Mouse (Mus musculus) adrenal gland, postnatal 14 days (tissue): ENCODE results near the gene Matn4. TPM values are rescaled to one million over a fixed set of nuclear protein-coding genes. Genes with fewer than 3 reads are reported as not detected.
A peak's percentile ranks its signal among the peaks of the same experiment; 100 is the strongest.

Source experiments
- DNase-seq: peaks from one replicate; pipeline ENCODE4 v3.0.0; 2021; ENCODE audit warnings: mixed read lengths
- total RNA-seq: library from RNA; stranded (reverse); gene quantifications from 2 replicates; pipeline ENCODE4 v1.2.3, GENCODE M21; 2021

Gene Matn4
- total RNA-seq, 1 experiment from 2014 or later = 1.7 TPM

GRCm38 (mm10) chr2:164414581-164414980 is 9.6 kb upstream of the Matn4 start:
- no peak for DNase-seq

- no peak for DNase-seq
These were observed 9.2 kb upstream of the Matn4 start for GRCm38 (mm10) chr2:164414167-164414566.

GRCm38 (mm10) chr2:164407708-164408107 is 2.7 kb upstream of the Matn4 start:
- peak; percentile 83 for DNase-seq

GRCm38 (mm10) chr2:164405519-164405918 is 559 bp upstream of the Matn4 start:
- DNase-seq = no peak

- peak; percentile 58 for DNase-seq
These were observed 624 bp downstream of the Matn4 start for GRCm38 (mm10) chr2:164404082-164404990.

GRCm38 (mm10) chr2:164403396-164404081 is 1.4 kb downstream of the Matn4 start:
- no peak for DNase-seq

GRCm38 (mm10) chr2:164402906-164403305 is 2.1 kb downstream of the Matn4 start, which contains the start of gene Rbpjl:
TSS of gene Rbpjl (plus strand) at chr2:164403141.
- DNase-seq = peak; percentile 88

- no peak for DNase-seq
These were observed 8.0 kb downstream of the Matn4 start for GRCm38 (mm10) chr2:164396911-164397310.

- no peak for DNase-seq
These were observed 8.9 kb downstream of the Matn4 start for GRCm38 (mm10) chr2:164396076-164396475.

GRCm38 (mm10) chr2:164393126-164393525 is 11.8 kb downstream of the Matn4 start:
- DNase-seq = no peak

- DNase-seq = peak; percentile 89
These were observed 15.5 kb downstream of the Matn4 start for GRCm38 (mm10) chr2:164389499-164389898.

- no peak for DNase-seq
These were observed 15.9 kb downstream of the Matn4 start, which contains the start of gene Slpi for GRCm38 (mm10) chr2:164389020-164389419. TSS of gene Slpi (minus strand) at chr2:164389095.

- DNase-seq = peak; percentile 58
These were observed 18.0 kb downstream of the Matn4 start for GRCm38 (mm10) chr2:164386953-164387352.

GRCm38 (mm10) chr2:164385927-164386763 is 18.8 kb downstream of the Matn4 start:
- no peak for DNase-seq

GRCm38 (mm10) chr2:164383656-164384399 is 21.1 kb downstream of the Matn4 start:
- peak; percentile 43 for DNase-seq

- DNase-seq = peak; percentile 21
These were observed 22.0 kb downstream of the Matn4 start for GRCm38 (mm10) chr2:164382971-164383370.

- DNase-seq = no peak
These were observed 23.2 kb downstream of the Matn4 start for GRCm38 (mm10) chr2:164381726-164382125.

GRCm38 (mm10) chr2:164377478-164378426 is 27.2 kb downstream of the Matn4 start:
- DNase-seq = no peak

GRCm38 (mm10) chr2:164373187-164373586 is 31.8 kb downstream of the Matn4 start:
- DNase-seq = peak; percentile 39

- DNase-seq = no peak
These were observed 32.4 kb downstream of the Matn4 start for GRCm38 (mm10) chr2:164372408-164373053.
